Mouse (Mus musculus) limb, embryonic 11.5 days (tissue): ENCODE results near the gene Hipk2. TPM values are rescaled to one million over a fixed set of nuclear protein-coding genes. Genes with fewer than 3 reads are reported as not detected.

ENCODE experiments used
- ATAC-seq: fragments of 200-750 bp; cut with Nextera tagmentation; 2 replicates; pipeline ENCODE4 v1.8.0; 2017; ENCODE audit warnings: low read depth; ENCODE audit not compliant: insufficient number of reproducible peaks, low FRiP score, low TSS enrichment
- DNase-seq: peaks from one replicate; pipeline ENCODE4 v3.0.0-alpha.2; 2015; ENCODE audit warnings: low spot score
- H3K27ac ChIP-seq: fragments of 300-500 bp; sonication (generic); replicated peaks from 2 replicates; pipeline ENCODE4 v1.5.1; 2014; ENCODE audit warnings: low read depth, mild to moderate bottlenecking, low read length
- H3K27me3 ChIP-seq: fragments of 300-500 bp; sonication (generic); 2 replicates; pipeline ENCODE4 v1.6.1; 2014; ENCODE audit warnings: mild to moderate bottlenecking, low read length, mixed read lengths; ENCODE audit not compliant: control insufficient read depth, insufficient read depth
- H3K36me3 ChIP-seq: fragments of 300-500 bp; sonication (generic); 2 replicates; pipeline ENCODE4 v1.6.1; 2014; ENCODE audit warnings: mild to moderate bottlenecking, low read length, moderate library complexity, mixed read lengths; ENCODE audit not compliant: control insufficient read depth, insufficient read depth
- H3K4me1 ChIP-seq: fragments of 300-500 bp; sonication (generic); 2 replicates; pipeline ENCODE4 v1.6.1; 2014; ENCODE audit warnings: low read length, mixed read lengths; ENCODE audit not compliant: control insufficient read depth, insufficient read depth
- H3K4me2 ChIP-seq: fragments of 300-500 bp; sonication (generic); 2 replicates; pipeline ENCODE4 v1.6.1; 2014; ENCODE audit warnings: low read depth, mild to moderate bottlenecking, moderate library complexity; ENCODE audit not compliant: severe bottlenecking
- H3K4me3 ChIP-seq: fragments of 300-500 bp; sonication (generic); 2 replicates; pipeline ENCODE4 v1.5.1; 2014; ENCODE audit warnings: low read depth, low read length
- H3K9ac ChIP-seq: fragments of 300-500 bp; sonication (generic); 2 replicates; pipeline ENCODE4 v1.6.1; 2014; ENCODE audit warnings: mild to moderate bottlenecking, low read length
- H3K9me3 ChIP-seq: fragments of 300-500 bp; sonication (generic); 2 replicates; pipeline ENCODE4 v1.6.1; 2016; ENCODE audit warnings: low read length; ENCODE audit not compliant: control insufficient read depth
- WGBS: fragments of 180-500 bp; shearing (Covaris S2); extraction: QIAGEN DNeasy Blood & Tissue Kit; methylation state at CpG from one replicate; pipeline ENCODE4 v1.1.7; 2014; 5-methylcytosine and 5-hydroxymethylcytosine counted together
- polyA plus RNA-seq: library from polyadenylated mRNA; unstranded; fragments of >200 nt; fragmentation: Nextera tagmentation; extraction: Ambion mirVana; gene quantifications from 2 replicates; pipeline ENCODE4 v1.2.1, GENCODE M21; 2014

The Hipk2 gene
- polyA plus RNA-seq, 1 experiment from 2014 or later: 20.5 TPM

DNA sequence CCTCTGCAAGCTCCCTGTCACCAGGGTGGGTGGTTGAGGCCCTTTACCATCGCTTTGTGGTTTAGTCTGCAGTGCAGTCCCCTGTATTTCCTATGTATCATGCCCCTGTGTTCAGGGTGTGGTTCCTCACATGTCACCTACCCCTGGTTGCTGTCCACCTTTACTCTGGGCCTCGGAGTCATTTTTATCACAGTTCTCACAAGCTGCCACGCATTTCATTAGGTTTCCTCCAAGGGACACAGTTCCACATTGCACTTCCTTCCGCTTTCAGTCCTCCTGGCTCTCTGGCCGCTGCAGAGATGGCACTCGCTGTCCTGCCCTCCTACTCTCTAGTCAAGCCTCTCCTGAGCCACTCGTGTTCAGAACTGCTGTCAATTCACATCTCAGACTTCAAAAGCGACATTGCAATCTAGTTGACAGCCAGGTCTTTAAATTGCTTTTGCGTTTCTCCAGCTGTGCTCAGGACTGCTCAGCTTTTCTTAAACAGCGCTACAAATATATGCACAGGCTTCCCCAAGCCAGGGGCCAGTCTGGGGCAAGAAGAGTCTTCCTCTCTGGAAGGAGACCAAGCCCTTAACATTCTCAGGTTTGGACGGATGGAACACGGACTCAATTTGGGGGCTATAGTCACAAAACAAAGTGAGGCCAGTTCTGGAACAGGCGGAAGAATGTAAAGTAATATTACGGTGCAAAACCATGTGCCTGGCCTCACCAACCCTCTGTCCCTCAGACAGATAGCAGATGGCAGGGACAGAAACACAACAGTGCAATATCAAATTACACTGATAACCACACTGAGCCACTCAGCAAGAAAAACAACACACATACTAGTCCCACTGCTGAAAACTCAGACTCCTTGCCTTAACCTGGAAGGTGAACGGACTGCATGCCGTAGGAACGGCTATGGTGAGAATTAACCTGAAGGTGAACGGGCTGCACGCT lies 161.7 kb downstream of the Hipk2 start:
- no peak overlapping the region for H3K9ac ChIP-seq
- H3K36me3 ChIP-seq: peaks cover 43% of the 10 kb centered on the region
- ATAC-seq (no peak), DNase-seq (no peak)
- no peak overlapping the region for H3K27ac ChIP-seq
- 91% methylated on average over 19 of the region's 19 CpGs for WGBS
- no peak overlapping the region for H3K4me3 ChIP-seq
- H3K4me1 ChIP-seq: no peaks in the 10 kb centered on the region
- H3K4me2 ChIP-seq: no peak overlapping the region
- H3K9me3 ChIP-seq: no peaks in the 10 kb centered on the region
- no peaks in the 10 kb centered on the region for H3K27me3 ChIP-seq

DNA sequence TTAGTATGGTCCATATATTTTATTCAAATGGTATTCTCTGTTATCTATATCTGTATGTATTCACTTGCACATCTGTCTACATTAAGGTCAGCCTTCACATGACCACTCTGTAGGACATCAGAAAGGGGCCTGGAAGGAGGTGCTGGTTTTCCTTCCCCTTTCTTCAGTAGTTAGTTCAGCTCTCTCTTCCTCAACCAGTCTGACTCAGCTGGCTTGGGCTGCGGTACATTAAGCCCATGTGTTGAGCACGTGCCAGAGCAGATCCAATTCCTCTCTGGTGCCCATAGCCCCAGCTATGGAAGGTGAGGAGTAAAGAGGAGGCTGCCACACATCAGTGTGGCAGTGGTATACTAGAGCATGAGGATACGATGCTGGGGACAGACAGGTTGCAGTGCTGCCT lies 165.5 kb downstream of the Hipk2 start:
- H3K4me3 ChIP-seq: no peak overlapping the region
- no peak overlapping the region for H3K4me2 ChIP-seq
- no peaks in the 10 kb centered on the region for H3K9me3 ChIP-seq
- H3K27ac ChIP-seq: no peak overlapping the region
- DNase-seq: no peak
- no peak overlapping the region for H3K9ac ChIP-seq
- H3K4me1 ChIP-seq: no peaks in the 10 kb centered on the region
- no peak for ATAC-seq
- H3K36me3 ChIP-seq: peaks cover 21% of the 10 kb centered on the region; the same call in 1 of the 2 replicates
- WGBS: 98% methylated on average over 3 of the region's 3 CpGs
- no peaks in the 10 kb centered on the region for H3K27me3 ChIP-seq

DNA sequence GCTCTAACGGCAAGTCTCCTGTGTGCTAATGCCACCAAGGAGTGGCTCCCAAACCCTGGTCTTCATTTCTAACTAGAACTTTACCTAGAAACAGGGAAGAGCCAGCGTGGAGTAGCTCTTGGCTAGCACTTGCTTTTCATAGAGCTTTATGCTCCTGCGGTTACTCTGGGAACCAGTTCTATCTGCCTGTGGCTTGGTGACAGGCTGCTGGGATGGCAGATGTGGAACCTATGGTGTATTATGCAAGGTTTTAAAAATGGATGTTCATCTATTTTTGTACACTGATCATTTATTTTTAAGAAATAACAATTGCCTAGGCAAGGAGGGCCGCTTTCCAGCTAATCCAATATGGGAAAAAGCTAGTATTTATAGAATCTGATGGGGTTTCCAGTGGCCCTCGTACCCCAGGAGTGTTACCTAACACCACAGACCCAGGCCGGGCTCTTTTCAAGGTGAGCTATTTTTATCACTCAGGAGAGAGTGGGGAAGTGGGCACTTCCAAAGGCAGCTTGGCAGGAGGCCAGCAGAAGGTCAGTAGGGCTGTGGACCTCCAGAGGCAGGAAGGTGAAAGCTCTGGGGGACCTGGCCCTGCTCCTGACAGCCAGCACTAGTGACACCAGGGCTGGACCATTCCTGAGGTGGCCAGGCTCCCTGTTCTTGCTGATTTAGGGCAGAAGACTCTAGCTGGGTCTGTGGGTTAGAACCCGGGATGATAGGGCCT lies 171.5 kb downstream of the Hipk2 start:
- no peak overlapping the region for H3K27ac ChIP-seq
- H3K36me3 ChIP-seq: peaks cover 17% of the 10 kb centered on the region; the same call in 1 of the 2 replicates
- H3K27me3 ChIP-seq: no peaks in the 10 kb centered on the region

DNA sequence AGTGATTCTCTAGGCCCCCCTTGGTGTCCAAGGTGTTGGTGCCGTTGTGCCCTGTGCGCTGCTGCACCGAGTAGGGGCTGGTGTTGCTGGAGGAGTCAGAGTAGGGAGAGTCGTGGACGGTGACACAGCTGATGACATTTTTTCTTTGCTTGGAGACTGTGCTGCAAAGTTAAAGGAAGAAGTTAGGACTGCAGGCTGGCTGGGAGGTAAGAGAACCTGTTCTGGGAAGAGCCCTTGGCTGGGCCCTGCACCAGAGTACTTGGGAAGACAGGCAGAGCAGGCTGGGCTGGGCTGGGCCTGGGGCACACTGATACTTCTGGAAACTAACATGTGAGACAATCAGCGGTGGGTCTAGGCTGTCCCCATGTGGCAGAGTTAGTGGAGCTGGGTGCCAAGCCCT lies 172.4 kb downstream of the Hipk2 start:
- WGBS: 87% methylated on average over 6 of the region's 6 CpGs
- Histone ChIP-seq H3K4me3 (no peak overlapping the region), H3K27me3 (no peaks in the 10 kb centered on the region), H3K36me3 (peaks cover 21% of the 10 kb centered on the region), H3K4me2 (no peak overlapping the region), H3K4me1 (no peaks in the 10 kb centered on the region), H3K9ac (no peak overlapping the region), H3K9me3 (no peaks in the 10 kb centered on the region), H3K27ac (no peak overlapping the region)
- no peak for DNase-seq
- ATAC-seq: no peak

More for the DNA sequence above, 171.5 kb downstream of the Hipk2 start:
- H3K9me3 ChIP-seq: no peaks in the 10 kb centered on the region
- ATAC-seq: no peak
- H3K4me1 ChIP-seq: no peaks in the 10 kb centered on the region
- no peak overlapping the region for H3K4me3 ChIP-seq
- WGBS: 88% methylated on average over 7 of the region's 7 CpGs
- no peak overlapping the region for H3K9ac ChIP-seq
- no peak overlapping the region for H3K4me2 ChIP-seq
- DNase-seq: no peak

DNA sequence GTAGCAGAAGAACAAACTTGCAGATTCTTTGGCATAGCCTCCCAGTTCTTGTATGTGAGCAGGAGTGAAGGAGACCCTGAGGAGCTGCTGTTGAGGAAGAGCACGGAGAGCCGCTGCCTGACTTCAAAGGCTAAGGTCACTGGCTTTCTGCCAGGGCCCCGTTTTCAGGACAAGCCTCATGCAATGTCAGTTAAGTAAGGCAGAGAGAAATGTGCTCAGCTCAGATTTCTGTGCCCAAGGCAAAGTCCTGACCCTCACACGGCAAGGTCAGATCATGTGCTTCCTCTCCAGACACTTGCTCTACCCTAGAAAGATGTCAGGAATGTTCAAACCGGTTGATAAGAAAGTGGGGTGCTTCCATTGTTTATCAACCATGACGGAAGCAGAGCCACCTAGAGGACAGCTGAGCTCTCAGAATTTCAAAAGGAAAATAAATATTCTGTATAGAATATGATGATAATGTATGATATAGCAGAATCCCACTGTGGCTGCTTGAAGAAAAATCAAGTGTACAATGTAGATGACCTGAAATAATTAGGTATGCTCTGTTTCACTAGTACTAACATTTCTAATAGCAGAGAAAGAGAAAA lies 173.1 kb downstream of the Hipk2 start:
- Histone ChIP-seq H3K27me3 (no peaks in the 10 kb centered on the region), H3K4me3 (no peak overlapping the region), H3K27ac (no peak overlapping the region), H3K9me3 (no peaks in the 10 kb centered on the region), H3K4me2 (no peak overlapping the region), H3K36me3 (peaks cover 27% of the 10 kb centered on the region), H3K4me1 (no peaks in the 10 kb centered on the region), H3K9ac (no peak overlapping the region)
- no peak for ATAC-seq
- WGBS: 53% methylated on average over 6 of the region's 6 CpGs
- DNase-seq: no peak

DNA sequence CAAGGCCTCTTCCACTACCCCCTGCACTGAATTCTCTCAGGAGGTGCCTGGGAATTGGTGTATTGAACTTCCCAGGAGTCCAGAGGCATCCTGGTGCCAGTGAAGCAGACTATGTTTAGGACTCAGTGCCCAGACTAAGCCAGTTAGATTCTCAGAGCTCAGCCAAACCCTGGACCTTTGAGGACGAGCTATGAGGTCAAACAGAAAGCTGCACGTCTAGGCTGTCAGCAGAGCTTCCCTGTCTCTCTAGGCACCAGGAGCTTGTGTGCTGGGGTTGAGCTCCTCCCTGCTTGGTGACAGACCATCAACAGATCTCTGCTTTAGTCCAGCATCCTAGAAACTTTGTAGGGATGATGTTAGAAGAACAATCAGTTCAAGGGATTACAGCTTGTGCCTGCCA lies 174.5 kb downstream of the Hipk2 start:
- no peak for ATAC-seq
- WGBS: 70% methylated on average over 2 of the region's 2 CpGs
- no peaks in the 10 kb centered on the region for H3K27me3 ChIP-seq

DNA sequence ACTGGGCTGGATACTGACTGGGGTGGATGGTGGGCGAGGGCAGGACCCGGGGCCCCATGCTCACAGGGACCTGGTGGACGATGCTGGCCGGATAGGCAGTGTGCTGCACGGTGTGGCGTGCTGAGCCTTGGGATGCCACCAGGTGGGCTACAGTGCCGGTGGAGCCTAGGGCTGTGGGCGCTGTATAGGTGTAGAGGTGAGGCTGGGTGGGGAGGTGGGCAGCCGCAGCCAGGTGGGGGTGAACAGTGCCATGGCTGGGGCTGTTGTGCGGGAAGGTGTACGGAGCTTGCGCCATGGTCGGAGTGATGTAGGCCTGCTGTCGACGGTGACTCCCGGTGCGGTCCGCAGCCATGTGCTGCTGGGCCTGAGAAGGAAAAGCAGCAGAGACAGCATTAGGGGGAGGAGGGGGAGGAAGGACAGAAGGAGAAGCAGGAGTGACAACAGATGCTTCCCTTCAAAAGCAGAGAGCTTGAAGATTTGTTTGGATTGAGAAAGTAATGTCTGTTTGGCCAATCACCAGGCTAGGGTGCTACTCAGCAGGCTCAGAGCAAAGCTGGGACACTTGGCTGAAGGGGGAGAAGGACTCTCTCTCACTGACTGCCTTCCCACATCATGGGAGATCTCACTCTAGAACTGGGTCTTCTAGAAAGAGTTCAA lies 177.6 kb downstream of the Hipk2 start:
- H3K4me3 ChIP-seq: no peak overlapping the region
- H3K27me3 ChIP-seq: no peaks in the 10 kb centered on the region
- no peak for DNase-seq
- no peaks in the 10 kb centered on the region for H3K9me3 ChIP-seq
- peaks cover 36% of the 10 kb centered on the region for H3K36me3 ChIP-seq
- 96% methylated on average over 18 of the region's 18 CpGs for WGBS
- no peak overlapping the region for H3K9ac ChIP-seq
- no peak overlapping the region for H3K27ac ChIP-seq
- no peaks in the 10 kb centered on the region for H3K4me1 ChIP-seq
- H3K4me2 ChIP-seq: no peak overlapping the region
- ATAC-seq: no peak

More for the DNA sequence above, 174.5 kb downstream of the Hipk2 start:
- Histone ChIP-seq H3K27ac (no peak overlapping the region), H3K4me1 (no peaks in the 10 kb centered on the region), H3K4me2 (no peak overlapping the region), H3K9ac (no peak overlapping the region), H3K36me3 (peaks cover 28% of the 10 kb centered on the region), H3K4me3 (no peak overlapping the region), H3K9me3 (no peaks in the 10 kb centered on the region)
- no peak for DNase-seq

DNA sequence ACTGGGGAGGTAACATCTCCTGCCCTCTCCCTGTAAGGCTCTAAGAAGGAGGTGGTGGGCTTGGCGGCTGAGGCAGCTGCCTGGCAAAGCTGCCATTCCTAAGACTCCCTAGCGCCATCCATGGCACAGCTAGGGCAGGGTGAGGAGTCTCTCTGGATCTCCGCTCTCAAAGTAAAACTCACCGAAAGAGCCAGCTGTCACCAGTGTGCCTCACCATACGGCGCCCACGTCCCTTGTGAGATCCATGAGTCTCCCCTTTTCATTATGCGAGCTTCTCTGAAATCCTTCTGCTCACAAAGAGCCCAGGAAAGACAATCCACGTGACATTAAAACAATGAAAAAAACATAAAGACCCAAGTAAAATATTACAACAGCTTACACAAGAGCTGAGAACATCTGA lies 179.4 kb downstream of the Hipk2 start:
- whole genome bisulfite sequencing: 89% methylated on average over 9 of the region's 9 CpGs

More for the DNA sequence above, 179.4 kb downstream of the Hipk2 start:
- H3K27ac ChIP-seq: no peak overlapping the region
- no peak overlapping the region for H3K4me2 ChIP-seq
- H3K4me3 ChIP-seq: no peak overlapping the region
- DNase-seq (no peak), ATAC-seq (no peak)
- no peaks in the 10 kb centered on the region for H3K4me1 ChIP-seq
- no peaks in the 10 kb centered on the region for H3K9me3 ChIP-seq
- H3K9ac ChIP-seq: no peak overlapping the region
- peaks cover 25% of the 10 kb centered on the region for H3K36me3 ChIP-seq
- no peaks in the 10 kb centered on the region for H3K27me3 ChIP-seq
